Mouse (Mus musculus) E14TG2a.4 (cell line): ENCODE measurements around the gene Zmynd8.

Source experiments
- H3K27me3 ChIP-seq: 2 replicates; pipeline ENCODE4 v1.6.1; 2014; ENCODE audit warnings: low read length, control low read depth; ENCODE audit not compliant: insufficient read depth
- H3K36me3 ChIP-seq: 2 replicates; pipeline ENCODE4 v1.6.1; 2014; ENCODE audit warnings: low read length, control low read depth; ENCODE audit not compliant: insufficient read depth
- H3K4me1 ChIP-seq: replicated peaks from 2 replicates; pipeline ENCODE4 v1.6.1; 2014; ENCODE audit warnings: low read depth, low read length, control low read depth
- H3K4me3 ChIP-seq: replicated peaks from 2 replicates; pipeline ENCODE4 v1.5.1; 2014; ENCODE audit warnings: mild to moderate bottlenecking, low read length
- H3K9me3 ChIP-seq: 2 replicates; pipeline ENCODE4 v1.6.1; 2014; ENCODE audit warnings: low read length, control low read depth
- CTCF ChIP-seq: conservative IDR thresholded peaks from 2 replicates; pipeline ENCODE4 v1.5.1; 2014; ENCODE audit warnings: low read length
- NANOG ChIP-seq: IDR thresholded peaks from 2 replicates; pipeline ENCODE4 v1.6.1; 2014; ENCODE audit warnings: borderline replicate concordance, low read length, mixed read lengths
- POU5F1 ChIP-seq: IDR thresholded peaks from 2 replicates; pipeline ENCODE4 v1.6.1; 2014; ENCODE audit warnings: low read length, borderline replicate concordance

Zmynd8 gene

DNA sequence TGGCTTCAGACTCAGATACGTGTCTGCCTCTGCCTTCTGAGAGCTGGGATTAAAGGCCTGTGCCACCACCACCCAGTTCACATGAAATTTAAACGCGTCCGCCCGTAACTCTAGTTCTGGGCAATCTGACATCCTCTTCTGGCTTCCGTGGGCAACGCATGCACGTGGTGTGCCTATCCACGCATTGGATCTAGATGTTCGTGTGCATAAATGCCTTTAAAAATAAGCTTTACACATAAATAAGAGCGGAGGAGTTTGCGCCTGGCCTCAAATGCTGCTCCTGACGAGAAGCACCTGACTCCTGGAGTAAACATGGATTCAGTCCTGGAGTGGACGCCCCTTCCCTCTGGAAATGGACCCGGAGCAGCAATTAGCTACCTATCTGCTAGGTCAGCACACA is 76.3 kb downstream of the Zmynd8 start:
- Histone ChIP-seq H3K36me3 (peaks cover 100% of the 10 kb centered on the region), H3K9me3 (no peaks in the 10 kb centered on the region)
- TF ChIP-seq NANOG (no peak), CTCF (no peak), POU5F1 (no peak)

DNA sequence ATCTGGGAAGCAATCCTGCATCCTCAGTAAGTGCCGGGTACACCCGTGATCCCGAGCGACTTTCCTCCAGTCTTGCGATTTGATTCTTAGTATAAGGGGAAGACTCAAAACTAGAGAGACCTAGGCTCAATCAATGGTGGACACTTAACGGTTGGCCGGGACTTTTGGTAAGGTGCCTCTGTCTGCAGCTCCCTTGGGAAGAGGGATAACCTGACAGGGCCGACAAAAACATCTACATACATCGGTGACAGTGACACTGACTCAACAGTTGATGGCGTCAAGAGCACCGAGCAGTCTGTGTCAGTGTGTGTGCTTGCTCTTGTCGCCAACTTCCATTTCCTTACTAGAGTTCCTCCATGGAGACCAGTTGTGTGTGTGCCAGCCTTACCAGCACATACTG is 77.1 kb downstream of the Zmynd8 start:
- Histone ChIP-seq H3K4me1 (peaks cover 99% of the 10 kb centered on the region), H3K9me3 (no peaks in the 10 kb centered on the region), H3K4me3 (no peak overlapping the region), H3K36me3 (peaks cover 100% of the 10 kb centered on the region), H3K27me3 (no peaks in the 10 kb centered on the region)
- no peak for TF ChIP-seq POU5F1
- no peak for TF ChIP-seq NANOG
- no peak for TF ChIP-seq CTCF

More for the DNA sequence above, 76.3 kb downstream of the Zmynd8 start:
- peaks cover 99% of the 10 kb centered on the region for H3K4me1 ChIP-seq
- no peaks in the 10 kb centered on the region for H3K27me3 ChIP-seq
- no peak overlapping the region for H3K4me3 ChIP-seq

DNA sequence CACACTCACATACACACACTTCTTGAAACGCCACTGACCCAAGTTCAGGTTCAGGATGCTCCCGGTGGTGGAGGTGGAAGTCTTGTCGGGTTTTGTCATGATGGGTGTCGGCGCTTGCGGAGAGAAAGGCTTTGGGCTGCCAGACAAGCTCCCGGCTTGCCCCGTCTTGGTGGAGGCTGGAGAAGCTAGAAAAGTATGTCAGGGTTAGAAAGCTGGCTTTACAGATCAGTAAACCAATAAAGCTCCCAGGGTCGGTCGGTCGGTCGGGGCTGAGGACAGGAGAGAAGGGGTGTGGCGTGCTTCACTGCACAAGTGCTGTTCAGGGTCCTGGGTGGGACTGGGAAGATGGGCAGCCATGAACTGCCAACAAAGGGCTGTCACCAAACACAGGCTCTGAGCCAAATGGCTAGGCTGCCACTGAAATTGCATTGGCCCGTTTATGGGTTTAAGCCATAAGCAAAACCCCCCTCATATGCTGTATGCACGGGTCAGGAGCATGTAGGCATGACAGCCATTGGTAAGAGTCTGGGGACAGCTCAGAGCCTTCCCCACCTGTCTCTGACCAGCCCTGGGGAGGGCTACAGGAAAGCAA is 78.2 kb downstream of the Zmynd8 start:
- no peak for TF ChIP-seq POU5F1
- TF ChIP-seq NANOG: no peak
- TF ChIP-seq CTCF: no peak
- H3K27me3 ChIP-seq: no peaks in the 10 kb centered on the region
- H3K9me3 ChIP-seq: no peaks in the 10 kb centered on the region
- H3K4me1 ChIP-seq: peaks cover 97% of the 10 kb centered on the region
- peaks cover 99% of the 10 kb centered on the region for H3K36me3 ChIP-seq
- H3K4me3 ChIP-seq: peak overlapping the region; percentile 21; the same call in 1 of the 2 replicates

DNA sequence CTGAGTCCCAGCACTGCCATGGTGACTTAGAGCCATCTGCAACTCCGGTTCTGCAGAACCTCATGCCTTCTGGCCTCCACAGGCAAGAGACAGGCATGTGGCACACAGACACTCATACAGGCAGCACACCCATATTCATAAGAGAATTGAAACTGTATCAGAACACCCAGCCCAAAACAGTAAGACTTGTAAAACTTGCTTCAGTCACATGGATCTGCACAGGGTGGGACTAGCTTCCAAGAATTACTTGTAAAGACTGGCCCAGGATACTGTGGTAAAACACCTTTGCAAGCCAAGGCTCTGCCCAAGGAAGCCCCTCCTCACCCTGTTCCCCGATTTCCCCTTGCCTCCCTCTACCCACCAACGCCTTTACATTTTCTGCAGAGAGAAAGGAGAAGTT is 78.7 kb downstream of the Zmynd8 start:
- peaks cover 96% of the 10 kb centered on the region for H3K4me1 ChIP-seq
- H3K4me3 ChIP-seq: 0 out of 2 replicates have a peak overlapping the region, but pooled peaks have one; percentile 17
- TF ChIP-seq CTCF: no peak
- TF ChIP-seq POU5F1: no peak
- TF ChIP-seq NANOG: no peak
- no peaks in the 10 kb centered on the region for H3K27me3 ChIP-seq
- H3K36me3 ChIP-seq: peaks cover 99% of the 10 kb centered on the region
- H3K9me3 ChIP-seq: no peaks in the 10 kb centered on the region

DNA sequence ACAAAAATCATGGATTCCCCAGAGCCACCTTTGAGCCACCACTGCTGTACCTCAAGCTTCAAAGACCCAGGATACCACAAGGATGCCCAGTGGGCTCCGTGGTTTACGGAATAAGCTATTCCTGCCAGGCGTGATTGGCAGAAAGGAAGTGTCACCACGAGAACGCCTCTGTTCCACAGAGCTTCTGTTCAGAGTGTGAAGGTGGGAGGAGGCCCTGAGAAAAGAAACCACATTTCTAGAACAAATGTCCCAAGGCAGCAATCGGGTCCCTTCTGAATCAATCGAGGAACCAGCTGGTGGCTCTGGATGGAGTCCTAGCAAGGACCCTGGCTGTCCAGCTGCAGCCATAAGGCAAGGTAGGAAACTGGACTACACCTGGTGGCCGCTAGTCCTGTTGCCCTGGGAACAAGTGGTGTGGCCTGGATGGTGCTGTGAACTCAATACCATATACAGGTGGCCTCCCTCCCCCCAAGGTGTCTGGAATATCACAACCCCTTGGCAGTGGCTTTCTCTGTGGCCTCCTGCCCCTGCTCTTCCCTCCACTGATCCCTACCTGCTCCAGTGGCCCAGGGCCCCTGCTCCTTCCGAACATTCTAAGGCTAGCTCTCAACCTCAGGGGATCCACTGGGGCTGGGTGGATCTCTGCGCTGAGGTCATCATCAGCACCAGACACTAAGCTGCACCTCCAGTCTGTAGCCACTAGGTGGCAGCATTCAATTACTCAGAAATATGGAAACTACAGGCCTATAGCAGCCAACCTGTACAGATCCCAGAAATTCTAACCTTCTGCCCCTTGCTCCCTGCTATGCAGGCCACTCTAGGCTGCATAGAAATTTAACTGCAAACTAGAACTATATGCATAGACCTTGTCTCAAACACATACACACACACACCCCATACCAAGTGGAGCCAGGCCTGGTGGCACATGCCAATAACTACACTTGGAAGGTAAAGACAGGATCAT is 79.5 kb downstream of the Zmynd8 start:
- Histone ChIP-seq H3K4me1 (peaks cover 96% of the 10 kb centered on the region), H3K36me3 (peaks cover 99% of the 10 kb centered on the region), H3K4me3 (0 out of 2 replicates have a peak overlapping the region, but pooled peaks have one; percentile 17), H3K9me3 (no peaks in the 10 kb centered on the region), H3K27me3 (no peaks in the 10 kb centered on the region)
- no peak for TF ChIP-seq POU5F1
- peak; percentile 80 for TF ChIP-seq CTCF
- TF ChIP-seq NANOG: no peak

DNA sequence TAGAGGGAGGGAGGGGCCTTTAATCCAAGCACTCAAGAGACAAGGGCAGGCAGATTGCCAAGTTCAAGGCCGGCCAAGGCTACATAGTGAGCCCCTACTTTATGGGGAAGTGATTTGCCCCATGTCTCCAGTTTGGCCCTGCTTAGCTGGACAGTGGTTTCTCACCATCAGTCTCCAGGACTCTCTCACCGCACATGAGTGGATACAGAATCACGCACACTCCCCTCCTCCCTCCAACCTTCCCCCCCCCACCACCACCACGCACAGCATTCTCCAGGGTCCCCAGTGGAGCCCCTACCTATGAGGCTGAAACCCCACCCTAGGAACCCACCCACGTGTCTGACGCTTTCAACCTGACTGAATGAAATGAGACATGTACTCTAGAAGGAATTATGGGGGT is 80.2 kb downstream of the Zmynd8 start:
- H3K4me3 ChIP-seq: no peak overlapping the region
- peaks cover 99% of the 10 kb centered on the region for H3K36me3 ChIP-seq
- H3K9me3 ChIP-seq: no peaks in the 10 kb centered on the region
- H3K27me3 ChIP-seq: no peaks in the 10 kb centered on the region
- TF ChIP-seq POU5F1 (no peak), NANOG (no peak), CTCF (no peak)
- H3K4me1 ChIP-seq: peaks cover 96% of the 10 kb centered on the region

DNA sequence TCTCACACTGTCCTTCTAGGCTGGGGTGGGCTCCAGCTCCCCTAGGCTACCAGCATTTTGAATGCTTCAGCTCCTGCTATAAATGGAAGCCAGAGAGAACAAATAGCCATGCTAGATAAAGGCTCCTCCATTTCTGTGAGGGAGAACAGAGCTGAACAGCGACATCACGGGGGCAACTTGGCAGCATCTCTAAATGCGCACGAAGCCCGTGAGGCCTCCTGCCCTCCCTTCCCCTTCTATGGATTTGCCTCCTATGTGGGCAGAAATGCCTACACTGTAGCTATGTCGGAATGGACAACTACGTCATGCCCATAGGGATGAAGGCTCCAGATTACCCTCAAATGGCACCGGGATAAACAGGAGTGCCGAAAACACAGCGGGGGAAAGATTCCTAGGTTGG is 81.4 kb downstream of the Zmynd8 start:
- Histone ChIP-seq H3K4me1 (peaks cover 96% of the 10 kb centered on the region), H3K36me3 (peaks cover 99% of the 10 kb centered on the region), H3K4me3 (no peak overlapping the region), H3K9me3 (no peaks in the 10 kb centered on the region), H3K27me3 (no peaks in the 10 kb centered on the region)
- TF ChIP-seq NANOG (no peak), POU5F1 (no peak), CTCF (no peak)

DNA sequence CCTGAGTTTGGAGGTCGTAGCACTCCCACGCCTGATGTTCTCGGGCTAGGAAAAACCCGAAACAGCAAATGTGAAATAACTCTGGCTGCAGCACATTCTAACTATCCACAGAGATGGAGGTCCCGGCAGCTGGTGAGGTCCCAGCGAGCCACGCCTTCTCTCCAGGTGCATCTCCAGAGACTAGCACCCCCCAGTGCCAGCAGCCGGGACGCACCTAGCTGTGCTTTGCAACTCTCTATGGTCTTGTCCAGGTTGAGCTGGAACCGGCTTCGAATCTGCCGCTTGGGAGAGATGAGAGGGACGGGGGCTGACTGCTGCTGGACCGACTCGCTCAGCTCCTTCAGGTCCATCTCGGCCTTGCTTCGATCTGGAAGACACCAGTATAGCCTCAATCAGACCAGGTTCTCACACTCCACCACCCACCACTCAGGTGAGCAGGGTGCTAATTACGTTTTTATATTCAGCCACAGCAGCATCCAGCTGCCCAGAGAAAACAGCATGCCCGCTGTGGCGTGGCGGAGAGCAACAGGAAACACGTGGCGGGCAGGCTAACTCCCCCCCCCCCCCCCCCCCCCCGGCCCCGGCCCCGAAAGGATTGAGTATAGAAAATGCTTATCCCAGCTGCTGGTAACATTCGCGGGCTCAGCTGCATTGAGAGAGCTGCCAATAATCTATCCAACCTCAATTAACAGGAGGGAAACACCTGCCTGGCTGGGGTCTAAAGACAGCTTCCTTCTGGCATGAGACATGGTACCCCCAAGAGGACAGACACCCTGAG is 83.5 kb downstream of the Zmynd8 start:
- Histone ChIP-seq H3K27me3 (no peaks in the 10 kb centered on the region), H3K36me3 (peaks cover 99% of the 10 kb centered on the region), H3K9me3 (no peaks in the 10 kb centered on the region), H3K4me1 (peaks cover 82% of the 10 kb centered on the region), H3K4me3 (peak overlapping the region; percentile 89)
- TF ChIP-seq NANOG: no peak
- TF ChIP-seq CTCF: no peak
- TF ChIP-seq POU5F1: no peak
